Mouse (Mus musculus) lung, embryonic 14.5 days (tissue): Measurements from ENCODE around the gene Dlgap1. TPM values are rescaled to one million over a fixed set of nuclear protein-coding genes. Genes with fewer than 3 reads are reported as not detected.

Source experiments
- ATAC-seq: fragments of 200-750 bp; cut with Nextera tagmentation; 2 replicates; pipeline ENCODE4 v1.8.0; 2017; ENCODE audit warnings: mild to moderate bottlenecking, moderate TSS enrichment, moderate library complexity; ENCODE audit not compliant: insufficient read depth
- DNase-seq: peaks from one replicate; pipeline ENCODE4 v3.0.0-alpha.2; 2015
- H3K27ac ChIP-seq: fragments of 300-500 bp; sonication (generic); 2 replicates; pipeline ENCODE4 v1.5.1; 2014; ENCODE audit warnings: low read depth, mild to moderate bottlenecking, moderate library complexity
- H3K27me3 ChIP-seq: fragments of 300-500 bp; sonication (generic); 2 replicates; pipeline ENCODE4 v1.6.1; 2014; ENCODE audit warnings: low read length, control low read depth; ENCODE audit not compliant: insufficient read depth
- H3K36me3 ChIP-seq: fragments of 300-500 bp; sonication (generic); 2 replicates; pipeline ENCODE4 v1.6.1; 2014; ENCODE audit warnings: control low read depth; ENCODE audit not compliant: insufficient read depth
- H3K4me1 ChIP-seq: fragments of 300-500 bp; sonication (generic); 2 replicates; pipeline ENCODE4 v1.6.1; 2014; ENCODE audit warnings: antibody characterized with exemption, control low read depth; ENCODE audit not compliant: insufficient read depth
- H3K4me2 ChIP-seq: fragments of 300-500 bp; sonication (generic); 2 replicates; pipeline ENCODE4 v1.6.1; 2014; ENCODE audit warnings: mild to moderate bottlenecking
- H3K4me3 ChIP-seq: fragments of 300-500 bp; sonication (generic); 2 replicates; pipeline ENCODE4 v1.5.1; 2014; ENCODE audit warnings: low read depth, low read length
- H3K9ac ChIP-seq: fragments of 300-500 bp; sonication (generic); 2 replicates; pipeline ENCODE4 v1.6.1; 2014
- H3K9me3 ChIP-seq: fragments of 300-500 bp; sonication (generic); 2 replicates; pipeline ENCODE4 v1.6.1; 2016; ENCODE audit warnings: low read depth, low read length, control low read depth
- CTCF ChIP-seq: IDR thresholded peaks from 2 replicates; pipeline ENCODE4 v1.5.1; 2016; ENCODE audit warnings: antibody characterized with exemption, low read depth
- WGBS: fragments of 180-500 bp; shearing (Covaris S2); extraction: QIAGEN DNeasy Blood & Tissue Kit; methylation state at CpG from one replicate; pipeline ENCODE4 v1.1.7; 2014; 5-methylcytosine and 5-hydroxymethylcytosine counted together
- polyA plus RNA-seq: library from polyadenylated mRNA; unstranded; fragments of >200 nt; fragmentation: Nextera tagmentation; extraction: Ambion mirVana; gene quantifications from 2 replicates; pipeline ENCODE4 v1.2.1, GENCODE M21; 2014

Dlgap1 gene
- polyA plus RNA-seq, 1 experiment from 2014 or later = 1.1 TPM

DNA sequence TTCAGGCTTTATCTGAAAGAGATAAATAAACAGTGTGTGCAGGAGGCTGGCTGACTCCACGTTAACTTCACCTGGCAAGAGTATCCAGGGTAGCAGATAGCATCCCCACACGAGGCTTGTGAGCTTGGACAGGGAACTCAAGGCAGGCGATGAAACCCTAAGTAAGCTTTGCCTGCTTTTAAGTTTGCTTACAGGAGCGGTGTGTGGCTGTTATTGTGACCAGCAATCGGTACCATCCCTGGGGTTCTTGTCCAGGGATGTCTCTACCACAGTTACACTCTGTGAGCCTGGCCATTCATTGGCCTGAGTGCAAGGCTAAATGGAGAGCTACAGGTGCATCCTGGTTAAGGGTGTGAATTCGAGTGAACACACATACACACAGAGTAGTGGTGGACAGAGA is 825.8 kb downstream of the Dlgap1 start:
- Histone ChIP-seq H3K4me2 (peak overlapping the region; percentile 31), H3K9me3 (no peaks in the 10 kb centered on the region), H3K9ac (no peak overlapping the region), H3K4me1 (no peaks in the 10 kb centered on the region), H3K27ac (peak overlapping the region; percentile 81), H3K36me3 (no peaks in the 10 kb centered on the region), H3K4me3 (no peak overlapping the region), H3K27me3 (no peaks in the 10 kb centered on the region)
- WGBS = 33% methylated on average over 6 of the region's 6 CpGs
- TF ChIP-seq CTCF = no peak
- DNase-seq = no peak
- no peak for ATAC-seq

DNA sequence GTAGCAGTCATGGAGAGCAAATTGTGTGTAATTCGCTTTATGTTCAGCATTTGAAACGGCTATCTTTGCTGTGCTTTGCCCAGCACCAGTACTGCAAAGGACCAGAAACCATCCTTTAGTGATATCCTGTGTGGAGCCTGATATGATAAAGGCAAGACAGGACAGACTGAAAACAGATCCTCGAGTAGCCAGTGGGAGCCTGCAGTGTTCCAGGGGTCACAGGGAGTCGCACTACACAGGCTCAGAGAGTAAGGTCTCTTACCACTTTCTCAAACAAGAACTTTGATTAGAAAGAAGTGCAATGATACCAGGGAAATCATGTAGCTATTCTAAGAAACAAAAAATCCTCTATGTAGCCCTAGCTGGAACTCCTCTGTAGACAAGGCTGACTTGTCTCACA is 826.3 kb downstream of the Dlgap1 start:
- ATAC-seq (no peak), DNase-seq (no peak)
- TF ChIP-seq CTCF = no peak
- Histone ChIP-seq H3K36me3 (no peaks in the 10 kb centered on the region), H3K4me2 (peak overlapping the region; percentile 31; the same call in 1 of the 2 replicates), H3K4me1 (no peaks in the 10 kb centered on the region), H3K9ac (no peak overlapping the region), H3K4me3 (no peak overlapping the region), H3K27me3 (no peaks in the 10 kb centered on the region), H3K9me3 (no peaks in the 10 kb centered on the region), H3K27ac (no peak overlapping the region)
- WGBS = 61% methylated on average over 4 of the region's 4 CpGs

DNA sequence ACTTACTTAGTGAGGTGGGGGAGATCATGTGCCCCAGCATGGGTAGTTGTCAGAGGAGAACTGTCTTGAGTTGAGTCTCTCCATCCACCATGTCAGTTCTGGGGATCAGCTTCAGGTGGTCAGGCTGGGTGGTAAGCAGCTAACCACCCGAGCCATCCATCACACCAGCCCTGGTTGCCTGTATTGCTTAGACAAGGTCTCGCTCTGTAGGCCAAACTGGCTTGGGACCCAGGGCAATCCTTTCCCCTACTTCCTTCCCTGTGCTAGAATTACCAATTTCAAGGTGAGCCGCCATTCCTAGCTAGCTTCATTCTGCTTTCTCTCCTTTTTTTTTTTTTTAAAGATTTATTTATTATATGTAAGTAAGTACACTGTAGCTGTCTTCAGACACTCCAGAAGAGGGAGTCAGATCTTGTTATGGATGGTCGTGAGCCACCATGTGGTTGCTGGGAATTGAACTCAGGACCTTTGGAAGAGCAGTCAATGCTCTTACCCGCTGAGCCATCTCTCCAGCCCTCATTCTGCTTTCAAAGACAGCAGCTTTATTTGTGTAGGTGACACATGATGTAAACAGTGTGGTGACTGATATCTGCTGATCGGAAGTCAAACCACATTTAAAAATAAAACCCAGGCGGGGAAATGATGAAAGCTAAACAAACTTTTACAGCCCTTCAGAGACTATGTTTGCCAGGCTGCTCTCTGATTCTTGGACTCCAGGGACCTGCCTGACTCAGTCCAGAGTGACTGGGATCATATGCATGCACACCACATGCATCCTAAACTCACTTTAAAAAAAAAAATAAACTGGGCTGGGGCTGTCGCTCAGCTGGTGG is 828.3 kb downstream of the Dlgap1 start:
- DNase-seq (peak; percentile 73), ATAC-seq (peak; percentile 50)
- Histone ChIP-seq H3K36me3 (no peaks in the 10 kb centered on the region), H3K4me3 (no peak overlapping the region), H3K4me2 (no peak overlapping the region), H3K4me1 (no peaks in the 10 kb centered on the region), H3K27me3 (no peaks in the 10 kb centered on the region), H3K9ac (no peak overlapping the region), H3K27ac (no peak overlapping the region), H3K9me3 (no peaks in the 10 kb centered on the region)
- 48% methylated on average over 8 of the region's 8 CpGs for WGBS
- TF ChIP-seq CTCF = no peak

DNA sequence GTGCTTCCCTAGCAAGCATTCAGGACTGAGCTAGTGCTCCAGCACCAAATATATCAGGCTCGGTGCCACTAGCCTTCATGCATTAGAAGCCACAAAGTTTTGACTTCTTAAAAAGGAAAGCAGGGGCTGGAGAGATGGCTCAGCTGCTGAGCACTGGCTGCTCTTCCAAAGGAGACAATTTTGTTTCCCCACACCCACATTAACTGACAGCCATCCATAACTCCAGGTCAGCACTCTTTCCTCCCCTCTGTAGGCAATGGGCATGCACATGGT is 828.8 kb downstream of the Dlgap1 start:
- 52% methylated on average over 1 of the region's 1 CpGs for WGBS
- no peak overlapping the region for H3K4me3 ChIP-seq
- no peaks in the 10 kb centered on the region for H3K36me3 ChIP-seq
- no peaks in the 10 kb centered on the region for H3K4me1 ChIP-seq
- TF ChIP-seq CTCF = no peak
- no peak overlapping the region for H3K4me2 ChIP-seq
- peak; percentile 23; the same call in 1 of the 2 replicates for ATAC-seq
- no peaks in the 10 kb centered on the region for H3K9me3 ChIP-seq
- peak; percentile 62 for DNase-seq
- no peaks in the 10 kb centered on the region for H3K27me3 ChIP-seq
- no peak overlapping the region for H3K27ac ChIP-seq
- H3K9ac ChIP-seq = no peak overlapping the region

DNA sequence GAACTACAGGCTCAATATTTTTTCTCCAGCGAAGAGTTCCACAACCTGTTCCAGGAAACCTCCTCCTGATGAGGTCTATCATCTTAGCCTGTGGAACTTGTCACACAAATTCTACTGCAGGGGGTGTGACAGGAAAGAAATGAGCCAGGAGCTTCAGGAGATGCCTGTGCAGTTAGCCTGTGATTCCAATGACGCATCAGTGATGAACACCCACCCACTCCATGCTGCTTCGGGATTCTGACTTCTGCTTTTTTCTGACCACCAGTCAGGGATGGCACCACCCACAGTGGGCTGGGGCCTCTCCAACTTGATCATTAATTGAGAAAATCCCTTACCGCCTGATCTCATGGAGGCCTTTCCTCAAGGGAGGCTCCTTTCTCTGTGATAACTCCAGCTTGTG is 830.4 kb downstream of the Dlgap1 start:
- no peak overlapping the region for H3K9ac ChIP-seq
- H3K36me3 ChIP-seq = no peaks in the 10 kb centered on the region
- TF ChIP-seq CTCF = no peak
- H3K27me3 ChIP-seq = no peaks in the 10 kb centered on the region
- H3K4me1 ChIP-seq = no peaks in the 10 kb centered on the region
- no peaks in the 10 kb centered on the region for H3K9me3 ChIP-seq
- ATAC-seq (no peak), DNase-seq (no peak)
- H3K4me2 ChIP-seq = no peak overlapping the region
- H3K4me3 ChIP-seq = no peak overlapping the region
- WGBS = 70% methylated on average over 4 of the region's 4 CpGs
- no peak overlapping the region for H3K27ac ChIP-seq

DNA sequence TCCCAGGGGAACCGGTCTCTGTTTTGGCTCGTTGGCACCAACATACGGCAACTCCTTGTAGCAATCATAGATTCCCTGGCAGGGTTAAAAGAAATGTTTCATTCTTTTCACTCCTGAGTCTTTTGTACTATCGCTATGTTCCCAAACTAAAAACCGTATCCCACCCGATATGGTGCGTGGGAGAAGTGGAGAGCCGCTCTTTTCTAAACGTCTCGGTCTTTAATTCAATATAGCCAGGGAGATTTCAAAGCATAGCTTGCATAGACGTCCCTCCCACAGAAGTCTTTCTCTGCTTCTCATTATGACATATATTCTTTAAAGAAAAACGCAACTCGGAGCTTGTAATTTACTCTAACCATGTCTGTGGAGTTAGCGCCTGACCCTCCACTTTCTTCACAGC is 833.1 kb downstream of the Dlgap1 start:
- no peak for ATAC-seq
- no peaks in the 10 kb centered on the region for H3K27me3 ChIP-seq
- H3K4me3 ChIP-seq = no peak overlapping the region
- H3K9ac ChIP-seq = no peak overlapping the region
- WGBS = 80% methylated on average over 14 of the region's 14 CpGs
- H3K4me1 ChIP-seq = no peaks in the 10 kb centered on the region
- H3K36me3 ChIP-seq = no peaks in the 10 kb centered on the region
- no peaks in the 10 kb centered on the region for H3K9me3 ChIP-seq
- TF ChIP-seq CTCF = no peak
- H3K27ac ChIP-seq = no peak overlapping the region
- no peak for DNase-seq
- no peak overlapping the region for H3K4me2 ChIP-seq

DNA sequence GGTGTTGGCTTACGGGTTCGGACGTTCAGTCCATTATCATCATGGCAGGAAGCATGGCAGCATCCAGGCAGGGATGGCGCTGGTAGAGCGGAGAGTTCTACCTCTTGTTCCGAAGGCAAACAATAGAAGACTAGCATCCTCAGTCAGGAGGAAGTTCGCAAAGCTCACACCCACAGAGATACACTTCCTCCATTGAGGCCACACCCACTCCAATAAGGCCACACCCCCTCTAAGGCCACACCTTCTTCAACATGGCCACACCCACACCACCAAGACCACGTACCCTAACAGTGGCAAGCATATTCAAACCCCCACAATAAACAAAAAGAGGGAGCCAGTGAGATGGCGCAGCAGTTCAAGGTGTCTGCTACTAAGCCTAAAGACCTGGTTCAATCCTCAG is 837.0 kb downstream of the Dlgap1 start:
- no peak overlapping the region for H3K9ac ChIP-seq
- DNase-seq (no peak), ATAC-seq (no peak)
- H3K4me2 ChIP-seq = no peak overlapping the region
- H3K4me3 ChIP-seq = no peak overlapping the region
- H3K4me1 ChIP-seq = no peaks in the 10 kb centered on the region
- 94% methylated on average over 9 of the region's 9 CpGs for WGBS
- no peak overlapping the region for H3K27ac ChIP-seq
- no peaks in the 10 kb centered on the region for H3K36me3 ChIP-seq
- TF ChIP-seq CTCF = no peak
- no peaks in the 10 kb centered on the region for H3K9me3 ChIP-seq
- H3K27me3 ChIP-seq = no peaks in the 10 kb centered on the region
